ENCODE assay signal across 8 mouse cellular contexts in genomic region chr11:117275999-117276398, GRCm38 (mm10).
DNase-seq lines count a peak whose midpoint lies in the region; ATAC-seq and TF ChIP-seq lines count a peak whose summit lies in the region.

No protein-coding gene starts in this region.

- H3K4me2 ChIP-seq in embryonic facial prominence, embryonic 12.5 days (replicated peaks), result no peak overlapping the region

- 9% methylated on average over 6 of the region's 6 CpGs for WGBS in liver, adult 2 months
- 26% methylated on average over 6 of the region's 6 CpGs for WGBS in embryonic facial prominence, embryonic 12.5 days

- no peaks in the 10 kb centered on the region for H3K36me3 ChIP-seq in liver, adult 2 months (ENCODE audit: control insufficient read depth, insufficient read depth, low read length)
- 0 out of 2 replicates have a peak, but pooled peaks cover 7% of the 10 kb centered on the region for H3K36me3 ChIP-seq in embryonic facial prominence, embryonic 12.5 days

- TF ChIP-seq POLR2A in liver, adult 2 months (IDR thresholded peaks at IDR 0.05; ENCODE audit: extremely low read depth, insufficient read depth, low read length), result no peak

- DNase-seq in liver, adult 2 months (ENCODE audit: extremely low read depth, low read depth, low spot score), result peak; percentile 97
- no peak for DNase-seq in liver
- peak; percentile 64 for DNase-seq in heart, postnatal 4 days
- peak; percentile 72 to 75 for DNase-seq in lung, adult 18-20 months
- no peak for DNase-seq in c-Kit-positive CD71-positive TER-119-positive erythroid progenitor cells, embryonic 14.5 days (ENCODE audit: low spot score)
- DNase-seq in spleen, adult 18-20 months, result no peak

- peaks cover 60% of the 10 kb centered on the region for H3K4me1 ChIP-seq in liver, adult 2 months (ENCODE audit: control insufficient read depth, insufficient read depth, low read length)
- H3K4me1 ChIP-seq in embryonic facial prominence, embryonic 12.5 days, result peaks cover 90% of the 10 kb centered on the region

- H3K79me2 ChIP-seq in liver, adult 2 months (ENCODE audit: control insufficient read depth, insufficient read depth, low read length), result peaks cover 40% of the 10 kb centered on the region

- H3K27ac ChIP-seq in liver, adult 2 months (replicated peaks; ENCODE audit: insufficient read depth, low read depth, low read length), result peak overlapping the region; percentile 82
- H3K27ac ChIP-seq in embryonic facial prominence, embryonic 12.5 days, result 0 out of 2 replicates have a peak overlapping the region, but pooled peaks have one; percentile 1

- no peak for TF ChIP-seq CTCF in liver, adult 2 months (IDR thresholded peaks at IDR 0.05; ENCODE audit: low read depth, low read length)

- no peaks in the 10 kb centered on the region for H3K27me3 ChIP-seq in liver, adult 2 months (ENCODE audit: control insufficient read depth, insufficient read depth, low read length)
- H3K27me3 ChIP-seq in embryonic facial prominence, embryonic 12.5 days, result no peaks in the 10 kb centered on the region

- peak overlapping the region; percentile 29 for H3K9ac ChIP-seq in liver, adult 2 months (ENCODE audit: low read depth, low read length)
- no peak overlapping the region for H3K9ac ChIP-seq in embryonic facial prominence, embryonic 12.5 days

- no peak overlapping the region for H3K4me3 ChIP-seq in liver, adult 2 months (ENCODE audit: insufficient read depth, low read depth, low read length)
- H3K4me3 ChIP-seq in embryonic facial prominence, embryonic 12.5 days, result no peak overlapping the region

- no peaks in the 10 kb centered on the region for H3K9me3 ChIP-seq in embryonic facial prominence, embryonic 12.5 days

- ATAC-seq in embryonic facial prominence, embryonic 12.5 days (ENCODE audit: insufficient number of reproducible peaks, insufficient read depth, low FRiP score, low TSS enrichment), result no peak
- no peak for ATAC-seq in activated CD4-positive, CD25-positive, alpha-beta regulatory T cell, adult 4 months

Comparison
In these comparisons a context has a peak if more than half of its experiments do, and no peak if none do; other contexts are left out.
1. DNase-seq: peak in liver, adult 2 months (single experiment), heart, postnatal 4 days (single experiment) and lung, adult 18-20 months (2 of 2); none in liver (single experiment), c-Kit-positive CD71-positive TER-119-positive erythroid progenitor cells, embryonic 14.5 days (single experiment) and spleen, adult 18-20 months (0 of 2).